Mouse (Mus musculus) adrenal gland, postnatal 10 days (tissue): ENCODE results near the gene Hist1h4c. TPM values are rescaled to one million over a fixed set of nuclear protein-coding genes. Genes with fewer than 3 reads are reported as not detected.
"Not testable (repeated sequence)": the region's sequence is repeated elsewhere in the genome, so short reads cannot be mapped to it uniquely, and the experiment has no call there.

ENCODE experiments used
- DNase-seq: peaks from one replicate; pipeline ENCODE4 v3.0.0; 2021; ENCODE audit warnings: mixed read lengths
- total RNA-seq, 2 experiments: library from RNA; stranded (reverse); gene quantifications; 2 replicates each; pipeline ENCODE4 v1.2.3; 2021

Hist1h4c gene
- total RNA-seq, 2 experiments from 2014 or later = 175 to 199 TPM

DNA sequence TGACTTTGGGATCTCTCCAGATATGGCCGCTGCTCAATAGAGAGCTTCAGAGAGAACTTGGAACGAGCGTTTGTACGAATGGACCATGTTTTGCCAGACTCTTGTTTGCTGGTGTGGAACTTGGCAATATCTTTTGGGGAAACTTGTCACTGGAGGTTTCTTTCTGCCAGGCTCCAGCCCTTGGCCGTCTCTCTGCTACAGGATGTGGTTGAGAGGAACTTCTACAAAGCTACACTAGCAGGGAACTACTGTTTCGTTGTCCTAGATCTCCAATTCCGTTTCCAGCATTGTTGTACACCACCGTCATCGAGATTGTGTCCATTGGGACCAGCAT is 30.9 kb upstream of the Hist1h4c start:
- DNase-seq = no peak

DNA sequence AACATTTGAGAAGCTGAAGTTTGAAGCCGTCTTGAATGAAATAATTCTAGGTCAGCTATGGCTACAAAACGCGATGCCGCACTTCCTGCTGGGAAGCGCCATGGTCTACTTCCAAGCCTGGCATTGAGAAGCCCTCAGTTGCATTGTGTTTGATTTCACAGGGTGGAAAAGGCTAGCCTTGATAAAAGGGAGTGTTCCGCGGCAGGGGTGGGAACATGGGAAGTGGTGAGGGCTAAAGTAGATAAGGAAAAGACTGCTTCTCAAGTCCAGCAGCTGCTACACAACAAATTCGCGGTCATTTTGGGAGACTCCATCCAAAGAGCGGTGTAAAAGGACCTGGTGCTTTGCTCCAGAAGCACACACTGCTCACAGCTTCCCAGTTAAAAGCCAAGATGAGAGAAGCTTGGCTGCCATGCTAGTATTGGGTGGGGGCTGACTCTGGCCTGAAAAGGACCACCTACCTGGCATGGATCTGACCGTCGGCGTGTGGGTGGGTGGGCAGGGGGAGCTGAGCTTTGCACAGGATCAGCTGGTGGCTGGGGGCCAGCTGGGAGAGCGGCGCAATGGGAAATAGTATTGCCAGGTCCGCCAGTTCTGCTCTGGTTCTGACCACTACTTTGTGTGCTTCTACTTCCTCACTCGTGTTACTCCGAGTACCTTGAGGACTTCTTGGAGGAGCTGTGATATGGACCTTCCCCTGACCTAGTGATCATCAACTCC is 30.4 kb upstream of the Hist1h4c start:
- DNase-seq = no peak

DNA sequence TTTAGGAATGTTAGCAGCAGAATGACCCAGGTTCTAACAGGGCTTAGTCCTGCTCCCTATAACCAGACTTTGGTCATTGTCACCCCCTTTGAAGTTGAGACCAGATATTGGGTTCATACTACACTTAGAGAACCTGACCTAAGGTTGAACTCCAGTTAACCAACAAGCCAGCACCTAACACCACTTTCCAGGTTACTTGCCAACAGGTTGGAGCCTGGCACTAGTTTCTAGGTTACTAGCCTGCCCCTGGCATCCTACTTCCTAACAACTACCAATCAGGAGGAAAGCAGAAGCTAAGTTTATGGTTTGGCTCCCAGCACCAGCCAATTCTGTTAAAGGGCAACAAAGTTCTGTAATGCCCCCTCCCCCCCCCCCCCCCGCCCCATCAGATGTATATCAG is 27.0 kb upstream of the Hist1h4c start:
- DNase-seq = no peak

DNA sequence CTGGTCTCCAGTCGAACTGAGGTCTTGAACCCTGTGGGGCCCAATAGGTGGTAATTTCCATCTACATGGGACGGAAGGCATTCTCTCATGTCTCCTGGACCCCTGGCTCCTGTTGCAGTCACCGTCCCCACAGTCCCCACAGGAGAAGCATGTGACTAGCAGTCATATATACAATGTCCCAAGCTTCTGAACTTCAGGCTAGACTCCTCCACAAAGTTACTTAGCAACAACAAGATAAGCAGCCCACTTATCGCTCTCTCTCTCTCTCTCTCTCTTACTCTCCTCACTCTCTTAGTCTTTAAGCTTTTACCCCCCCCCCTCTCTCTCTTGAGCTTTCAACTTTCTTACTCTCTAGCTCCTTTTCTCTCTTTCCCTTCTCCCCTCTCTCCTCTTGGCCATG is 26.0 kb upstream of the Hist1h4c start:
- no peak for DNase-seq

DNA sequence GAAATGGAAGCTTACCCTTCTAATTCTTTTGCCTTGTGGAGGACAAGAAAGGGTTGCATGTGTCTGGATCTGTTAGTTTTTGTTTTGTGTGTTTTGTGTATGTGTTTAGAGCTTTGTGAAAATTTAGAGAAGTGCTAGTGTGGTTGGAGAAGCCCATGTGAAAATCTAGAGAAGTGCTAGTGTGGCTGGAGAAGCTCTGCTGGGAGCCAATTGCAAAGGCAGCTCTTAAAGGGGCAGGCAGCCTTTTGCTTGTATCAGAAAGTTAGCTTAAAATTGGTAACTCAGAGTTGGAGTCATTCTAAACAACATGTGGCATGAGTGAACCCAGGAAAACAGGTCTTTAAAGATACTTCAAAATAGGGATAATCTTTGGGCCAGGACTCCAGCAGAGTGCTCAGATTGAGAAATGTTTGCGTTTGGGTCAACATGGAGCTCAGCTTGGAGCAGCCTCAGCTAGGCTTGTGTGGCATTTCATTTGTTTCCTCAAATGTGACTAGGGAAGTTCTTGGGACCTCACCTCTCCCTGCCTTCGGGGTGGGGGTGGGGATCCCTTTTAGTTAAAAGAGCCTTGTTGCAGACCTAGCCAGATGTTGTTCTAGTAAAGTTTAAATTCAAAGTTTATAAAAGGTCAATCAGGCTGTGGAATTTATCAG is 19.5 kb upstream of the Hist1h4c start:
- not testable (repeated sequence) for DNase-seq

DNA sequence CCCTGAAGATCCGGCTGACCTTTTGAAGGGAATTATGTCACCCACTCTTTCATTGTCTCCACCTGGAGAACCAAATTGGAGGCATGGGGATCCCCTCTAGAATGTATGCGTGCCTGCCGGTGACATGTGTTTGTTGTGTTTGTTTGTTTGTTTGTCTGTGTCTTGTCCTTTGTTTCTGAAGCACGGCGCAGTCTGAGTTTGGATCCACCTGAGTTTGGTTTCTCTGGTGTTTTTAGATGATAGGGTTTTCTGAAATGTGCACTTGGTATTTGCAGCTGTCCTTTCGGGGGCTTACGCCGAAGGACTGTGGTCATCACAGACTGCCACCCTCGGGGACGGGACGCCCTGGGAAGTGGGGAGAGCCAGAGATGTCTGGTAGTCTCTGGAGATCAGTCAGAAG is 18.9 kb upstream of the Hist1h4c start:
- no peak for DNase-seq

DNA sequence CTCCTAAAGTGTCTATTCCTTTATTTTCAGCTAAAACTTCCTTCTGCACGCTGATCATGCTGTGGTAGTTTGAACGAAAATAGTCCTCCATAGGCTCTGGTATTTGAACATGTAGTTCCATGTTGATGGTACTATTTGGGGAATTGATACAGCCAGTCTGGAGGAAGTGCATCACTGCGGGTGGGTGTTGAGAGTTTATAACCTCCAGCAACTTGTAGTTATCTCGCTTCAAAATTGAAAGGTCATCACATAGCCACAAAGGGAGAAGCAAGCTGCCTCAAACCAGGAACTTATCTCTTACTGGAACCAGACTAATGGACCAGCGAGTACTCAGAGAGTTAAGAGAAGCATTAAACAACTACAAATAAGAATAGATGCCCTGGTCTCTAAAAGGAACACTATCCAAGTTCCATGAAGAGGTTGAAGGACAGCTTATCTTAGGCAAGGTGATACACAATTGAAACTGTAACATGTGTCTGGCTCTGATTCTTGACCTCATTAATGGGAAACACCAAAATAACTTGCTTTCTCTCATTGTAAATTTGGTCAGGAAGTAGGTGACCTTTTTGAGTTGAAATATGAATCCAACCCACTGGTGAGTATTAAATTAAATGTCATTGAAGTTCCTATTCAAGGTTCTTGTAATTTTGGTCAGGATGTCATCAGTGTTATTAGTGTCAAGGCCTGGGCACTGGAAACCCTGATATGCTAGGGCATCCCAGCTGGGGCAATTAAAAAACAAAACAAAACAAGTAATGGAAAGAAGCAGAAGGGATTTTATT is 18.2 kb upstream of the Hist1h4c start:
- no peak for DNase-seq

DNA sequence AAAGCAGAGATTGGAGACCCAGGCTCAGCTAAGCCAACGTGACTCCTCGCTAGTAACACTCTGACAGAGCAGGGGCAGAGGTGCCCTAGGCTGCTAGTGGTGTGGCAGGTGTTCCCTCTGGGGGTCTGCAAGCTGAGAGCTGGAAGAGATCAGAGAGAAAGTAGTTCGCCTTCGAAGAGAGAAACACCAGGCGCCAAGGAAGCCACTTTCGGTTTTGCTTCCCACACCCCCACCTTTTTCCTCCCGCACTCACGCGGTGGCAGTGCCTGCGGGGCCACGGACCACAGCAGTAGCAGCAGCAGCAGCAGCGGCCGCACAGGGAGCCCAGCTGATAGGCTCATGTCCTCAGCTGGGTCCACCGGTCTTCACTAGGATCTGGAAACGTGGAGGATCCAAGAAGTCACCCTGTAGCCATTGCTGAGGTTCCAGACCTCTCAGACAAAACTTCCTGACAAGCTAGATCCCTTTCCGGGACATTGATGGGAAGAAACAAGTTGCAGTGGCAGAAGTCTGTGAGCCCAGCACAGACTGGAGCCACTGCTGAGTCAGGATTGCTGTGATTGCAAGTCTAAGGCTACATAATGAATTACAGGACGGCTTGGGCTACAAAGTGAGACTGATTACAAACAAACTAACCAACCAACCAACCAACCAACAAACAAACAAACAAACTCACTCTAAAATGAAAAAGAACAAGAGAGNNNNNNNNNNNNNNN is 12.3 kb upstream of the Hist1h4c start, which contains the start of gene Hfe:
TSS of gene Hfe (minus strand) at position 481 of the 716 bp plus-strand sequence.
- peak; percentile 74 for DNase-seq

DNA sequence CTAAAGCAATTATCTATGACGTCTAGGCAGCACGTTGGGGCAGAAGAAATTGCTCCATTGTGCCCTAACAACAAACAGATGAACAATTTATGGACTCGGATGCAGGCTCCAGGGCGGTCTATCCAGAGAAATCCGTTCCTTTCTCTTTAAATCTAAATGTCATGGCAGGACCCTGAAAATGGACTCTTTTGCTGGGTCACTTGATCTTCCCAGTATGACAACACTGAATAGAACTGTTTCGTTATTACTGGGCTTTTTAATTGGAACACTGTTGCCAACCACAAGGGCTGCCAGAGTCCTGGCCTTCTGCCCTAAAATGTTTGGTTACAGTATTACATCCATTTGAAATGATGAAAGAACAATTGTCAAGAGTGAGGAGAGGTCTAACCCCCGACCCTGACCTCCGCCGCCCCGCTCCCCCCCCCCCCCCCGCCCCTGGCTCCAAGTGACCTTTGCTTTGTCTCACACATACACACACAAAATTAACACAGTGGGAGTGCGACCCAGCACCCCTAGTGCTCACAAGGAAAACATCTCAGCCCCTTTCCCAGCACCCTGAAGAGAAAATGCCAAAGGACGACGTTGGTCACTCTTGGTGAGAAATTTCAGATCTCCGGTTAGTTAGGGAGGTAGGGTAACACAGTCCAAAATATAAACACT is 11.6 kb upstream of the Hist1h4c start:
- no peak for DNase-seq

DNA sequence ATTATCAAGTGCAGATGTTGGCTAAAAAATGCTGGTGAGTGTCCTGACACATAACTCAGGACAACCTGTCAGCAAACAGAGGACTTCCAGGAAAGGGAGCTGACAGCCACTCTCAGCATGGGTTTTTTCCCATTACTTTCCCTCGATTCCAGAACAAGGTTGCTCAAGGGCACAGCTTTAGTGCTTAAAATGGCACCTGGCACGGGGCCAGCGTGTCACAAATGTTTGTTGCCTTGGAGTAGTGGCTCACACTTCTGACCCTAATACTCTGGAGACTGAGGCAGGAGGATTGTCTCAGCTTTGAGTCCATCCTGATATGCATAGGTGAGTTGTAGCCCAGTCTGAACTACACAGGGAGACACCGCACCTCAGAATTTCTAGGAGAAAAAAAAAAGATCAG is 10.4 kb upstream of the Hist1h4c start:
- DNase-seq = peak; percentile 51

DNA sequence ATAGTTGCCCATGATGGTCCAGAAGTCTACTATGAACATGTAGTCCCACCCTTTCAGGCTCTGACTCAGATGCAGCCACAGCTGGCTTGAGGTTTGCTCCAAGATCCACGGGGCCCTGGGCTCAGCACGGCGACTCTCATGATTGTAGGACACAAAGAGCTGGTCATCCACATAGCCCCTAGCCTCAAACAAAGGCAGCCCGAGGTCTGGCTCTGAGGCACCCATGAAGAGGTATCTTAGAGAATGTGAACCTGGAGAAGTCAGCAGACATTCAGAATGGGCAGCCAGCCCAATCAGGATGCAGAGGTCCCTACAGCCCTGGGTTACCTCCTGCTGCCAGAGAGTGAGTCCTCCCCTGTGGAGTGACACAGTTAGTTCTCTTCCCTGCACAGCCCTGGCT is 9.8 kb upstream of the Hist1h4c start:
- no peak for DNase-seq

DNA sequence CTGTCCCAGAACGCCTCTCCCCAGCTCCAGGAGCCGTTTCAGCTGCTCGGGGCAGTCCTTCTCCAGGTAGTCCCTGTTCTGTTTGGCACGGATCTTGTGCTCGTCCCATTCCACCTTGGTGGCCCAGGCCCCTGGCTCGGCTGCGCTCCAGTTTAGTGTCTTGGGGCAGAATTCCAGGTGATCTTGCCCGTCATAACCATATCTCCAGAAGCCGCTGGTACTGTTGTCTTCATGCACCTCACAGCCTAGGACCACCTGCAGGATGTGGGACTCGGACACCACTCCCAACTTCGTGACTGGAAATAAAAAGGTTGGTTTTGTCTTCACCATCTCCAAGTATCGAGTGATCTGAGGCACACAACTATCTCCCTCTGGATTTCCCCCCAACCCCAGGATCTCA is 8.5 kb upstream of the Hist1h4c start:
- DNase-seq = no peak

DNA sequence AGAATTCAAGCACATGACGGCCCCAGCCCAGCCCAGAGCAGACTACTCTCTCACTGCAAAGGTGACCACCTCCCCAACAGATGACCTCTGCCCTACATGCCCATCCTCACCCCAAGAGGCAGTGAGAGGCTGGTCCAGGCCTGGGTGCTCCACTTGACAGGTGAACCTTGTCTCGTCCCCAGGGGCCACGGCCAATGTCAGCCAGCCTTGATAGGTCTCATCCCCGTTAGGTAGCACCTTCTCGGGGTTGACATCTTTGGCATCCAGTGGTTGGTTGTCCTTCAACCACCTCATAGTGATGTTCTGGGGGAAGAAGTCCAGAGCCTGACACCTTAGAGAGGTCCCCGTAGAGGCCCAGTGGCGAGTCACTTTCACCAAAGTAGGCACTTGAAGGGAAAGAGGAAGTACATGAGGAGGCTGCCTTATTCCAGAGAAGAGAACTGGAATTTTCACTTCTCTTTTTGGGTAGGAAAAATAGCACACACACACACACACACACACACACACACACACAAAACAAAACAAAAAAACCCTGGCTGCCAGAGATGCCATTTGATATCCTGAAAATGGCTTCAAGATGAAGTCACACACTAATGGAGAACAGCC is 7.6 kb upstream of the Hist1h4c start:
- DNase-seq = no peak

DNA sequence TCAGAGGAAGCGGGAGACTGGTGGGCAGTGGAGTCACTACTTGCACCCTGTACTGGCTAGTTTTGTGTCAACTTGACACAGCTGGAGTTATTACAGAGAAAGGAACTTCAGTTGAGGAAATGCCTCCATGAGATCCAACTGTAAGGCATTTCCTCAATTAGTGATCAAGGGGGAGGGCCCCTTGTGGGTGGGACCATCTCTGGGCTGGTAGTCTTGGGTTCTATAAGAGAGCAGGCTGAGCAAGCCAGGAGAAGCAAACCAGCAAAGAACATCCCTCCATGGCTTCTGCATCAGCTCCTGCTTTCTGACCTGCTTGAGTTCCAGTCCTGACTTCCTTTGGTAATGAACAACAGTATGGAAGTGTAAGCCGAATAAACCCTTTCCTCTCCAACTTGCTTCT is 4.5 kb upstream of the Hist1h4c start:
- DNase-seq = not testable (repeated sequence)

DNA sequence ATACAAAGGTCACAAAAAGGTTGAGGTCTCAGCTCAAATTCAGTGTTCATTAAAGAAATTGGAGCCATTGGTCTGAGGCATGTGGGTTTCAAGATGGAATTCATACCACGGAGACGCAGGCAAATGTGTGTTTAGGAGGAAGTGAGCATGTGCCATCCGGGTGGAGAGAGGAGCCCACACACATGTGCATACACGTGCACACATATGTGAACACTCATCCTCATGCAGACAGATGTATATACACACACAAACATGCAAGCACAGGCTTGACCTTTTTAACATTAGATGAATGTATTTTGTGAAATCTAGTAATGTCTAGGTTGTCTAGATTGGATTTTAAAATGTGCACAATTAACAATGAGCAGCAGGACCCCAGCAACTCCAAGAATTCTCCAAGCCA is 4.0 kb upstream of the Hist1h4c start:
- no peak for DNase-seq

DNA sequence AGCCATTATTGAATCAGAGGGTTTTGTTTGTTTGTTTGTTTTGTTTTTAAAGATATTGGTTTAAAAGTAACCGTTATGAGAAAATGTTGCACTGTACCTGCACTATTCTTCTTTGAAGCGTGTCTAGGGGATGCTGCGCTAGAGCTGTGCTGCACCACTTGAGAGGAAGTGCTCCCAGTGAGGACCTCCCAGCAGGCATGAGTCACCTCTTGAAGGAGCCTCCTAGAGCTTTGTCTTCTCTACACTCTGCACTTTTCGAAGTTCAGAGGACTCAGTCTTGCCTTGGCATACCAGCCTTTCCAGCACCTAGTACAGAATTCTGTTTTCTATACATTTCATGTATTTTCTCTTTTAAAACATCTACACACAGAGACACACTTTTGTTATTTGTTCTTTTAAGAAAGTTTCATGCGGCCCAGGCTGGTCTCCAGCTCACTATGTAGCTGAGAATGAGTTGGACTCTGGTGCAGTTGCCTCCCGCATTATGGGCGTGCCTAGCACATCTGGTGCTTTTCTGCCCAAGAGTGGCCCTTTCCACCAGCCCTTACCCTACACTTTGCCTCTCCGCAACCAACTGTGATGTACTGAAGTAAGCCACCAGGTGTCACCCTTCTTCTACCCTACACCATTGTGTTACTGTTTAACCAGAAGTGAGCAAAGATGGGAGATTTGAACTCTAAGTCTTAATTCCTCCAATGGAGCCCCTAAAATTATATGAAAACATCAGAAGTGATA is 2.7 kb upstream of the Hist1h4c start:
- DNase-seq = peak; percentile 80

DNA sequence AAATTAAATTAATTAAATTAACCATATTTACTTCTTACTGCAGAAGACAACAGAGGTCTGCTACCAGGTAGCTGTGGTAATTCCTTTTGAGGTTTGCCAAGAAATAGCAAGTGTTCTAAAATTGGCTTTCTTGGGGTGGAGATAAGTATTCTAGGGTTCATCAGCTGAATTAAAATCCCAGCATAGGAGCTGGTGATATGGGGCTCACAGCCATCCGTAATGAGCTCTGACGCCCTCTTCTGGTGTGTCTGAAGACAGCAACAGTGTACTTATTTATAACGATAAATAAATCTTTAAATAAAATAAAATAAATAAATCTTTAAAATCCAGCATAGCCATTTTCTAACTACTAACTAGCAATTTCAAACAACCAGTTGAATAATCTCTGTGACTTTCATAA is 1.5 kb upstream of the Hist1h4c start:
- no peak for DNase-seq

DNA sequence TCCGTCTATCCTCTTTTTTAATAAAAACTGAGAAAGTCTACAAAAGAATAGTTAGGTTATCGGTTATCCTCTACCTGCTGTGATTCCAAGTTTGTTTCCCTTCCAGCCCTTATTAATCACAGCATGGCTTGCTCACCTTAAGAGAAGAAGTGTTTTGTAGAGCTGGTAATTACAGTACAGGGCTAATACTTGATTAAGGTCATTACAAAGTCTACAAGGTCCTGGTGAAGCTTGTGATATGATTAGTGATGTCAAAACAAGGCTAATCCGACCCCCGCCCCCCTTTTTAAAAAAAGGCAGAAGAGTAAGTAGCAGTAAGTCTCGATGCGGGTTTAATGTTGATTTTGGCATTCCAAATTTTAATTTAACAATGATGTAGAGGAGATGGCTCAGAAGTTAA is 742 bp upstream of the Hist1h4c start:
- no peak for DNase-seq

DNA sequence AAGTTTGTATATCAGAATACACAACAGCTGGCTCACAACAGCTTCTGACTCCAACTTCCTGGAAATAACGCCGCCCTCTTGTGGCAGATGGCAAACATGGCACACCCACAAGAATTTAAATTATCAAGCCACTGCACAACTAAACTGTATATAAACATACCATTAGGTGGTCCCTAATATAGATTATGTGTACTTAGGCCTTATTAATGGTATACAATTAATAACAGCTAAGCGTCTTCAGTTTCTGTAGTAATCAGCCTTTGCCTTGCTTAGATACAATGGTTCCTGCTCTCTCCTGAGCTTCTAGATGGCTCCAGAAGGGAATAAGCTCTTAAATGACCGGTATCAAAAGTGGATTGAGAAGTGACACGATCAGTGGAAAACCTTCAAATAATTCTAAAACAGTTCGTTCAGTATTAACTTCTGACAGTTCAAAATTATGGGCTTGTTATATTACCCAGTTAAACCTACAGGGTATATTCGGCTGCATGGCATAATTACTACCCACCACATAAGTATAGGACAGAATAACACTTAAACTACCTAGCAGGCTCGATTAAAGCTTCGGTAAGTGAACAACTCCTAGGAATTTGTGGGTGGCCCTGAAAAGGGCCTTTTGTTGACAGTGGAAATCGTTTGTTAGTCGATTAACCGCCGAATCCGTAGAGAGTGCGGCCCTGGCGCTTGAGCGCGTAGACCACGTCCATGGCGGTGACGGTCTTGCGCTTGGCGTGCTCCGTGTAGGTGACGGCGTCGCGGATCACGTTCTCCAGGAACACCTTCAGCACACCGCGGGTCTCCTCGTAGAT is 559 bp downstream of the Hist1h4c start:
- DNase-seq = peak; percentile 68

DNA sequence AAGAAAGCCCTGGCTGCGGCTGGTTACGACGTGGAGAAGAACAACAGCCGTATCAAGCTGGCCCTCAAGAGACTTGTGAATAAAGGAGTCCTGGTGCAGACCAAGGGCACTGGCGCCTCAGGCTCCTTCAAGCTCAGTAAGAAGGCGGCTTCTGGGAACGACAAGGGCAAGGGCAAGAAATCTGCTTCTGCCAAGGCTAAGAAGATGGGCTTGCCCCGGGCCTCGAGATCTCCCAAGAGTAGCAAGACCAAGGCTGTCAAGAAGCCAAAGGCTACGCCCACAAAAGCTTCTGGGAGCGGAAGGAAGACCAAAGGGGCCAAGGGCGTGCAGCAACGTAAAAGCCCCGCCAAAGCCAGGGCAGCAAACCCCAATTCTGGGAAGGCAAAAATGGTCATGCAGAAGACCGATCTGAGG is 2.2 kb downstream of the Hist1h4c start:
- DNase-seq = peak; percentile 44
